Mouse (Mus musculus): ENCODE results near the gene Kcnj8. TPM values are rescaled to one million over a fixed set of nuclear protein-coding genes. Genes with fewer than 3 reads are reported as not detected.

Gene Kcnj8
- total and polyA plus RNA-seq, 3 experiments: not detected

- no peak overlapping the region for H3K9ac ChIP-seq (ENCODE audit: control insufficient read depth, low read depth, low read length, poor library complexity, severe bottlenecking)
- H3K27ac ChIP-seq (ENCODE audit: control insufficient read depth, low read depth, low read length): no peak overlapping the region
- H3K9me3 ChIP-seq (replicated peaks; ENCODE audit: insufficient read depth, low read length): no peaks in the 10 kb centered on the region
- no peak for TF ChIP-seq USF2 (IDR thresholded peaks at IDR 0.05; ENCODE audit: borderline replicate concordance in 1 of 2, insufficient read depth in 1 of 2, low read depth in 1 of 2, low read length in 2 of 2)
- TF ChIP-seq CHD1 (IDR thresholded peaks at IDR 0.05; ENCODE audit: low read depth, low read length): no peak
- no peak for TF ChIP-seq ZKSCAN1 (IDR thresholded peaks at IDR 0.05; ENCODE audit: low read depth, low read length)
- no peak for TF ChIP-seq TCF12 (IDR thresholded peaks at IDR 0.05; ENCODE audit: low read depth, low read length)
- TF ChIP-seq ZC3H11A (IDR thresholded peaks at IDR 0.05; ENCODE audit: low read depth, low read length): no peak
- no peak for TF ChIP-seq ETS1 (IDR thresholded peaks at IDR 0.05; ENCODE audit: low read depth, low read length)
- no peak for TF ChIP-seq MYB (IDR thresholded peaks at IDR 0.05; ENCODE audit: low read depth, low read length)
- TF ChIP-seq MAZ (IDR thresholded peaks at IDR 0.05; ENCODE audit: low read depth, low read length): no peak
- TF ChIP-seq JUND (IDR thresholded peaks at IDR 0.05; ENCODE audit: low read depth, low read length): no peak
- no peak for TF ChIP-seq UBTF (IDR thresholded peaks at IDR 0.05; ENCODE audit: borderline replicate concordance, insufficient read depth, low read depth, low read length)
- no peak for TF ChIP-seq POLR2AphosphoS2 (IDR thresholded peaks at IDR 0.05; ENCODE audit: low read length)
- no peak for TF ChIP-seq NELFE (IDR thresholded peaks at IDR 0.05; ENCODE audit: low read depth, low read length)
- no peak for TF ChIP-seq NRF1 (IDR thresholded peaks at IDR 0.05; ENCODE audit: insufficient read depth, low read depth, low read length, poor library complexity, severe bottlenecking)
- TF ChIP-seq MEF2A (IDR thresholded peaks at IDR 0.05; ENCODE audit: extremely low read depth, insufficient replicate concordance, low read depth, low read length, poor library complexity, severe bottlenecking): no peak
- TF ChIP-seq GATA1 (IDR thresholded peaks at IDR 0.05; ENCODE audit: low read depth, low read length): no peak
- TF ChIP-seq HCFC1 (IDR thresholded peaks at IDR 0.05; ENCODE audit: low read depth, low read length): no peak
- no peak for TF ChIP-seq SMC3 (IDR thresholded peaks at IDR 0.05; ENCODE audit: low read depth, low read length)
- TF ChIP-seq ZNF384 (IDR thresholded peaks at IDR 0.05; ENCODE audit: low read depth, low read length): no peak
- DNase-seq (ENCODE audit: low read depth, low spot score): no peak
- 0 out of 4 replicates have a peak, but pooled peaks cover 0 to 3% of the 10 kb centered on the region in 2 experiments for H3K4me1 ChIP-seq (ENCODE audit: control insufficient read depth in 1 of 2, insufficient read depth in 2 of 2, low read length in 2 of 2)
- H3K79me2 ChIP-seq (ENCODE audit: control insufficient read depth, insufficient read depth, low read length, poor library complexity): no peaks in the 10 kb centered on the region
- H3K27me3 ChIP-seq (ENCODE audit: control insufficient read depth in 1 of 2, insufficient read depth in 2 of 2, low read length in 2 of 2): no peaks in the 10 kb centered on the region
- H3K4me3 ChIP-seq (ENCODE audit: control insufficient read depth in 1 of 2, insufficient read depth in 1 of 2, low read depth in 2 of 2, low read length in 2 of 2): no peak overlapping the region
- H3K36me3 ChIP-seq (ENCODE audit: control insufficient read depth in 1 of 2, insufficient read depth in 2 of 2, low read length in 2 of 2): no peaks in the 10 kb centered on the region
Observed at GRCm38 (mm10) chr6:142527931-142528562, 43.4 kb downstream of the Kcnj8 start.

GRCm38 (mm10) chr6:142524635-142525308 lies 46.6 kb downstream of the Kcnj8 start:
- TF ChIP-seq SMC3 (IDR thresholded peaks at IDR 0.05; ENCODE audit: low read depth, low read length) (peak; percentile 97), ZNF384 (IDR thresholded peaks at IDR 0.05; ENCODE audit: low read depth, low read length) (no peak), NELFE (IDR thresholded peaks at IDR 0.05; ENCODE audit: low read depth, low read length) (no peak), RAD21 (IDR thresholded peaks at IDR 0.05; ENCODE audit: low read depth, low read length) (peak; percentile 90), EP300 (IDR thresholded peaks at IDR 0.05; ENCODE audit: low read depth in 1 of 2, low read length in 2 of 2) (no peak), CTCF (IDR thresholded peaks at IDR 0.05 in 2 of 3, conservative IDR thresholded peaks at IDR 0.05 in 1 of 3; ENCODE audit: control insufficient read depth in 1 of 3, insufficient read depth in 1 of 3, low read depth in 2 of 3, low read length in 3 of 3, poor library complexity in 1 of 3, severe bottlenecking in 1 of 3) (peak; percentile 49 to 88 (median 70)), SIN3A (IDR thresholded peaks at IDR 0.05; ENCODE audit: low read length) (no peak), ZC3H11A (IDR thresholded peaks at IDR 0.05; ENCODE audit: low read depth, low read length) (peak; percentile 92)
- DNase-seq (ENCODE audit: low read depth, low spot score): peak; percentile 57
- H3K36me3 ChIP-seq (ENCODE audit: control insufficient read depth in 1 of 2, insufficient read depth in 2 of 2, low read length in 2 of 2): no peaks in the 10 kb centered on the region

More at GRCm38 (mm10) chr6:142524635-142525308, 46.6 kb downstream of the Kcnj8 start:
- H3K9me3 ChIP-seq (replicated peaks; ENCODE audit: insufficient read depth, low read length): no peaks in the 10 kb centered on the region
- H3K27ac ChIP-seq (ENCODE audit: control insufficient read depth, low read depth, low read length): no peak overlapping the region
- no peaks in the 10 kb centered on the region for H3K4me1 ChIP-seq (ENCODE audit: control insufficient read depth in 1 of 2, insufficient read depth in 2 of 2, low read length in 2 of 2)
- H3K9ac ChIP-seq (ENCODE audit: control insufficient read depth, low read depth, low read length, poor library complexity, severe bottlenecking): no peak overlapping the region
- no peak overlapping the region for H3K4me3 ChIP-seq (ENCODE audit: control insufficient read depth in 1 of 2, insufficient read depth in 1 of 2, low read depth in 2 of 2, low read length in 2 of 2)
- no peaks in the 10 kb centered on the region for H3K79me2 ChIP-seq (ENCODE audit: control insufficient read depth, insufficient read depth, low read length, poor library complexity)
- no peaks in the 10 kb centered on the region for H3K27me3 ChIP-seq (ENCODE audit: control insufficient read depth in 1 of 2, insufficient read depth in 2 of 2, low read length in 2 of 2)

All from MEL (cell line).